In genomic region chr6:113872654-113873053, GRCm38 (mm10) we compare ENCODE assay signal across 18 mouse cellular contexts.
"Had no signal": no experiment of that assay in that cellular context is flagged by ENCODE, and none has a peak within 500 bp of the region (broad histone marks: within the 10 kb centered on the region; RNA-seq: fewer than 3 reads in every experiment).

No protein-coding gene starts in this region.

- H3K27ac ChIP-seq: kidney, postnatal 0 days; limb, embryonic 12.5 days; limb, embryonic 15.5 days; liver, embryonic 14.5 days; macrophage; midbrain, embryonic 12.5 days; midbrain, embryonic 15.5 days; neural tube, embryonic 12.5 days; neural tube, embryonic 15.5 days had no signal

- H3K4me1 ChIP-seq: limb, embryonic 12.5 days; limb, embryonic 15.5 days; midbrain, embryonic 12.5 days; midbrain, embryonic 15.5 days; neural tube, embryonic 12.5 days; neural tube, embryonic 15.5 days had no signal

- H3K27me3 ChIP-seq: limb, embryonic 15.5 days; midbrain, embryonic 15.5 days; neural tube, embryonic 12.5 days; neural tube, embryonic 15.5 days had no signal

- DNase-seq: kidney, postnatal 36 days; layer of hippocampus, adult 9-11 months; left cerebral cortex, postnatal 4 days; liver, postnatal 0 days; lung, embryonic 14.5 days; thymus, adult 18-20 months; thymus, postnatal 36 days had no signal

- H3K9me3 ChIP-seq: limb, embryonic 12.5 days; limb, embryonic 15.5 days; midbrain, embryonic 12.5 days; midbrain, embryonic 15.5 days; neural tube, embryonic 12.5 days; neural tube, embryonic 15.5 days had no signal

- H3K4me3 ChIP-seq: limb, embryonic 12.5 days; limb, embryonic 15.5 days; midbrain, embryonic 12.5 days; midbrain, embryonic 15.5 days; neural tube, embryonic 12.5 days; neural tube, embryonic 15.5 days had no signal

- H3K9ac ChIP-seq: limb, embryonic 12.5 days; limb, embryonic 15.5 days; liver, embryonic 14.5 days; liver, postnatal 0 days; lung, embryonic 14.5 days; midbrain, embryonic 12.5 days; midbrain, embryonic 15.5 days; neural tube, embryonic 12.5 days; neural tube, embryonic 15.5 days had no signal

- H3K4me2 ChIP-seq: limb, embryonic 12.5 days; limb, embryonic 15.5 days; liver, embryonic 11.5 days; lung, embryonic 14.5 days; midbrain, embryonic 12.5 days; midbrain, embryonic 15.5 days; neural tube, embryonic 12.5 days; neural tube, embryonic 15.5 days had no signal

- ATAC-seq: liver, postnatal 0 days; lung, postnatal 0 days; midbrain, embryonic 15.5 days had no signal

- H3K36me3 ChIP-seq: limb, embryonic 12.5 days; limb, embryonic 15.5 days; midbrain, embryonic 12.5 days; midbrain, embryonic 15.5 days; neural tube, embryonic 12.5 days; neural tube, embryonic 15.5 days had no signal
